Mouse (Mus musculus) testis, adult 2 months (tissue): ENCODE results near the gene Wdfy2.

Experiments
- CTCF ChIP-seq: fragments of 200-500 bp; IDR thresholded peaks from 2 replicates; pipeline ENCODE4 v1.5.1; 2012; ENCODE audit warnings: low read depth, mild to moderate bottlenecking, inconsistent platforms, low read length, moderate library complexity; ENCODE audit not compliant: control insufficient read depth, insufficient read depth, insufficient replicate concordance
- POLR2A ChIP-seq: fragments of 200-500 bp; IDR thresholded peaks from 2 replicates; pipeline ENCODE4 v1.6.1; 2012; ENCODE audit warnings: low read depth, mild to moderate bottlenecking, inconsistent platforms, low read length, moderate library complexity; ENCODE audit not compliant: control insufficient read depth

DNA sequence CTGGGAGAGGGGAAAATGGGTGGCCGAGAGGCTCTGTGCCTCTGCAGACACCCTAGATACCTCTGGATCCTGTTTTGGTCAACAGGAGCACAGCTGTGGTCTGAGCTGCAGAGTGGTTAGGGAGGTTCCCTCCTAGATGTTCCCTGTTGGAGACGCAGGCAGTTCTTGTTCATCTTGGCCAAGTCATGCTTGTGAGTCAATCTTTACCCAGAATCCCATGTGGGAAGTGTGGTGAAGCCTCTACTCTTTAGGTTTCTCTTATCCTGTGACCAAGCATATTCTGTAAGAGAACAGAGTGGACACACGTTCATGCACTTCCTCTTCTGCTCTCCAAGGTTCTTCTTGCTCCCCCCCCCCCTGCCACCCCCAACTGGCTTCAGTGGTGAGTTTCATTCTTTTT is 20.8 kb downstream of the Wdfy2 start:
- TF ChIP-seq POLR2A (no peak), CTCF (no peak)
